Mouse (Mus musculus) neural tube, embryonic 10.5 days (tissue): ENCODE measurements at regions not wholly inside any gene's neighbourhood (a gene's known extent, or its start where the extent isn't known, plus 50 kb on each side); places are given as distances from the start of the nearest gene placed in this dataset.

Experiments used
- DNase-seq: peaks from one replicate; pipeline ENCODE4 v3.0.0-alpha.2; 2017; ENCODE audit warnings: low spot score; ENCODE audit errors: extremely low spot score

- no peak for DNase-seq
These were observed 177.7 kb downstream of the Snx10 start for GRCm38 (mm10) chr6:51701253-51702020.

GRCm38 (mm10) chr6:51702456-51703171 lies 178.9 kb downstream of the Snx10 start:
- no peak for DNase-seq

- no peak for DNase-seq
These were observed 184.3 kb downstream of the Snx10 start for GRCm38 (mm10) chr6:51708011-51708410.

- no peak for DNase-seq
These were observed 185.1 kb downstream of the Snx10 start for GRCm38 (mm10) chr6:51708668-51709339.

- DNase-seq, result peak; percentile 29
These were observed 185.8 kb downstream of the Snx10 start for GRCm38 (mm10) chr6:51709340-51710067.

- DNase-seq, result peak; percentile 29
These were observed 186.5 kb downstream of the Snx10 start for GRCm38 (mm10) chr6:51710153-51710552.

- DNase-seq, result no peak
These were observed 187.4 kb downstream of the Snx10 start for GRCm38 (mm10) chr6:51710926-51711615.

GRCm38 (mm10) chr6:51711616-51711970 lies 187.9 kb downstream of the Snx10 start:
- no peak for DNase-seq

GRCm38 (mm10) chr6:51715158-51715840 lies 191.6 kb downstream of the Snx10 start:
- no peak for DNase-seq

GRCm38 (mm10) chr6:51717386-51717785 lies 193.7 kb downstream of the Snx10 start:
- DNase-seq, result no peak

GRCm38 (mm10) chr6:51720705-51721104 lies 197.0 kb downstream of the Snx10 start:
- DNase-seq, result no peak

GRCm38 (mm10) chr6:51723053-51723452 lies 199.4 kb downstream of the Snx10 start:
- no peak for DNase-seq

GRCm38 (mm10) chr6:51727191-51727590 lies 203.5 kb downstream of the Snx10 start:
- no peak for DNase-seq

GRCm38 (mm10) chr6:51728816-51729562 lies 205.3 kb downstream of the Snx10 start:
- DNase-seq, result no peak

GRCm38 (mm10) chr6:51730564-51731351 lies 207.1 kb downstream of the Snx10 start:
- DNase-seq, result no peak

- DNase-seq, result no peak
These were observed 208.7 kb downstream of the Snx10 start for GRCm38 (mm10) chr6:51732298-51732895.

- DNase-seq, result no peak
These were observed 212.3 kb downstream of the Snx10 start for GRCm38 (mm10) chr6:51736051-51736450.

- DNase-seq, result no peak
These were observed 219.5 kb downstream of the Snx10 start for GRCm38 (mm10) chr6:51743105-51743660.
